Mouse (Mus musculus) frontal cortex, postnatal 10 days (tissue): ENCODE results near the gene Tmsb15b2.
"Not testable (repeated sequence)": the region's sequence is repeated elsewhere in the genome, so short reads cannot be mapped to it uniquely, and the experiment has no call there.

Experiments
- DNase-seq, 2 experiments: peaks; one replicate each; pipeline ENCODE4 v3.0.0; 2022; ENCODE audit warnings: low spot score in 2 of 2, mixed read lengths in 1 of 2

Tmsb15b2 gene

DNA sequence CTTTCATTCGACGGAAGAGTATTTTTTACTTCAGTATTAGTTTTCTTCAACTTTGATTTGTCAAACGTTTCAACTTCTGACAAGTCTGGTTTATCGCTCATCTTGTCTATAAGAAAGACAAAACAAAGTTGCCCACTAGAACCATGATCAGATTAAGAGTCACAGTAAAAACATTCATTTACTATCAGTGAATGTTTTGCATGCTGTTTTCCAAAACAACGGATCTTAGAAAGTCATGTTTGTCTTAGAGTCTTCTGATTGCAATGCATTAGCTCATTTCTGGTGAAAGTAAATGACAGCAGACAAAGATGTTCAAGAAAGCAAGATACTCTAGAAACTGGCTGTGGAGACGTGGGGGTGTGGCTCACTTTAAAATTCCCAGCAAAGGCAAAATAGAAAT is at the start of gene Tmsb15b2:
TSS of gene Tmsb15b2 (minus strand) at position 101 of the 400 bp plus-strand sequence.
- not testable (repeated sequence) for DNase-seq

DNA sequence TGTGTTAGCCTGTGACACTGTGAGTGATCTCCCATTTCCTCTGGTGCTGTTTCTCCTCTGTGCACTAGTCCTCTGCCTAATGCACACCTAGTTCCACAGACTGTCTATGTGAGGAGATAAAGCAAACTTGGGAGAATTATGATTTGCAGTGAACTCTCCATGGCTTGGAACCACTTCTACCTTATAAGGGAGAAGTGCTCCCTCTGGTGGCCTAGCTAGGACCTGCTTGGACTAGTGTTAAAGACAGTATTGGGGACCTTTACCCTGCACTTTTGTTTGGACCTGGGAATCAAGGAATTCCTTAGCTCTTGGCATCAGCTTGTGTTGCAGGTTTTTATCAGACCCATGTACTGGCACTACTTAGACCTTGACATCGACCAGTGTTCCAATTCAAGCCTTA is 44.0 kb upstream of the Tmsb15b2 start:
- DNase-seq, result peak in 1 of 2 experiments; percentile 43

DNA sequence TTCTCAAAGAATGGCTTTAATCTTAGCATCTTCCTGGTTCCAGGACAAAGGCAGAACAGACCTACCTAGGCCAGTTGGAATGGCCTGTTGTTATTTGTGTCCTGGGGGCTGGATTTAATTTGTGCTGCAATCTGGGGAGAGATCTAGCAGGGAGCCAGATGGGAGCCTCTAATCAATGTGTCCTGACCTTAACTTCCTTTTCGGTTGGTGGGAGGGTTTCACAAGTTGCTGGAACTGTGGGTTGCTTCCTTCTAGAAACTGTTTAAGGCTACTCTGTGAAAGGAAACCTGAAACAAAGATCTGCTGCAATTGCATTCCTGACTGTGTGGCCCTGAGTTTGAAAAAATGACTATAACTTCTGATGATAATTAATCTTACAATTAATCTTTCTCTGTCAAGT is 42.4 kb upstream of the Tmsb15b2 start:
- no peak for DNase-seq

DNA sequence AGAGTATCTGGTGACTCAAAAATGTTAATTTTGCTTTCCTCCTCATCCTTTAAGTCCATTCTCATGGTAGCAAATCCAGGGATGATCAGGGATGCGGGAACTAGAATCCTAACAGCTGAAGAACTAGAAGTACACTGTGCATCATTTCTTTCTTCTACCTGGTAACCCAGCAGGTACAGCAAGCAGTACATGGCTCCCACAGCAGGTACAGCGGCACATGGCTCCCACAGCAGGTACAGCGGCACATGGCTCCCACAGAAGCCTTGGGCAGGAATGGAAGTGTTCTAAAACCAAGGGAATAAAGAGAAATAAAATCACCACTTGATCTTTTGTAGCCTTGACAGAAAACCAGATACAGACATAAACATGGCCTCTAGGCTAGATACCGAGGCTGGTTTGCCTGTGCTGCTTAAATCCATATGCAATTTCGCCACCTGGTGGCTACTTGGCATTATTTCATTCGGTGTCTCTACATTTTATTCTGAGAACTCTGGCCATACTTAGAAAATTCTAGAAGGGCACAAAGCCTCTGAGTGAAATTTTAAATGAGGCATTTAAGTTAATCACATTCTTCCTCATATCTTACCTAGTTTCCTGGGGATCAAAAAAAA is 39.9 kb upstream of the Tmsb15b2 start:
- peak in 1 of 2 experiments; percentile 48 for DNase-seq

DNA sequence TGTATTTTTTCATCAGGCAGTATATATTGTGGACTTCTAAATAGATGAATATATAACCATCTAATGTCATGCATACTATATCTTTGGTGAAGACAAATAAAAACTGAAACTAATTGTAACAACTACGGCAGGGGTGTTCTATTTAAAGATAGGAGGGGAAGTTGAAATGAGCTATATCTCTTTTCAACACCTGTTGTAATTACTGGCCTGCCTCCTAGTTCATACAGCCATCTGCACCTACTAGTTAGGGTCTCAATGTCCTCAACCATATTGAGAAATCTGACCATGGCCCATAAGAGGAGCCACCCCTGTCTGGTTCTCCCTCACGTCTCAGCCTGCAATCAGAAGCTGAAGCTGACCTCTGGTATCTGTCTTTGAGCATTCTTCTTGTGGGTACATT is 21.0 kb upstream of the Tmsb15b2 start:
- DNase-seq, result no peak

DNA sequence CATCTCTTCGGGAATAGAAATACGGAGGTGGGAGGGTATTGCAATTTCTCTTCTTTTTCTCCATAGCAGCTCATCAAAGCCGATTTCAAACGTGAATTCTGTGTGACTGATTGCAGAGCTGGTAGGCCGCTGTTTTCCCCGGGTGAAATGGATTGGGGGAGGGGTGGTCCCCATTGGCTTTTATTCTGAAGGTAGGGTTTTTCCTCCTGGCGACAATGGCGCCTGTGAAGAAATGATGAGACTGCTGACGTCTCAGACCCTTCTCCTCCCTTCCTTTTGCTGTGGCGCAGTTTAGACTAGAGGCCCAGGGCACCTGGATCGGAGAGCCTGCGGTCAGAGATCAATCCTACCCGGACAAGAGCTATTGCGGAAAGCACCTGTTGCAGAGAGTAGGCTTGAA is 18.3 kb upstream of the Tmsb15b2 start:
- peak in 1 of 2 experiments; percentile 22 for DNase-seq

DNA sequence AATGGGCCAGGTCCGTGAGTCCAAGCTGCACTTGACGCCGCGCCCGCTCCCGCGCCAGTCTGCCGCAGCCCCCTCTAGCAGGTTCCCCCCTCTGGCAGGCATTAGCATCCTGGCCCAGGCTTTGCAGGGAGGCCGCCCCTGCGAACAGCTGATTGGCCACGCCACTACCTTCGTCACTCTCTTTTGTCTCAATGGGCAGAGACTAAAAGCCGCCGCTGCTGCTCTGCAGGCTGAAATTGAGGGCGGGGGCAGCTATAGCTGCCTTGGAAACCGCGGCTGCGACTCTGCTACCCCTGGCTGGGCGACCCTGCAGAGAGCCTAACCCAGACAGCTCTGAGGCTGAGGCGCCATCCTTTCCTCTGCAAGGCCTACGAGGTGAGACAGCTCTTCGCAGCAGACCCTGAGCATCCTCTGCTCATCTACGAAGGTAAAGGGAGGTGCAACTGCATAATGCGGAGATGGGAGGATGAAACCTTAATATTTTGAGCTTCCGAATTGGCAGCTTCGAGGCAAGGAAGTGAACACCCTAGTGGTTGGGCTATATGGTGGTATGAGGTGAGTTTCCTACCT is 17.8 kb upstream of the Tmsb15b2 start, which contains the start of gene Zcchc18:
TSS of gene Zcchc18 (plus strand) at position 178 of the 570 bp plus-strand sequence.
- DNase-seq, result peak; percentile 83 to 84

DNA sequence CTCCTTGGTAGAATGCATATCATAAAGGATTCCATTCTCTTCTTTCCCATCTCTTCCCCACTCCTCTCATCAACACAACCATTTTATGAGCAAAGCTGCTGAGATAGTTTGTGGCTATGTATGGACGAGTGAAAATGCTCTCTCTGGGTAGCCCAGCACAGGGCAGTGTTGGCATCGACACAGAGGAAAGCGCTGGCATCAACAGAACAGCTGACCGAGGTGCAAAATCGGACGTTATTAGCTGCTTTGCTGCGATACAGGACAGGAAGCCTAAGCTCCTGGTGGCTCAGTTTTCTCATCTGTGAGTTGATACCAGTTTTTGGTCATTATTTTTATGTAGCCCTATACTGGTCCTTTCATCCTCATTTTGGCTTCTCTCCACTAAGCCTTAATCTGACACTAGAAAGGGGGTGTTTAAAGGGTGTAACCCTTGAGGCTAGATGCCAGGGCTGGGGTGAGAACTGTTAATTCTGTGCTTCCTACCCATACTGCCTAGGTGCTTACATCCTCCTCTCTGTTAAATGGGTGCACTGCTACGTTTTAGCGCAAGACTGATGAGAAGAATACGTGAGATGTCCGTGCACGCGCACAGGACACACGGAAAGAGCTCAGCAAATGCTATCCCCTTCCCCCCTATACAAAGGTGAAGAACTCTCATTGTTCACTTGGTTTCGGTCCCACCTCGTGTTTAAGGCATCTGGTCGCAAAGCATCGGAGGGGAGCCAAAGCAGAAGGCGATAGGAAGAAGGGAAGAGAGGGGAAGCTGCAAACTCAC is 17.1 kb upstream of the Tmsb15b2 start:
- no peak for DNase-seq

DNA sequence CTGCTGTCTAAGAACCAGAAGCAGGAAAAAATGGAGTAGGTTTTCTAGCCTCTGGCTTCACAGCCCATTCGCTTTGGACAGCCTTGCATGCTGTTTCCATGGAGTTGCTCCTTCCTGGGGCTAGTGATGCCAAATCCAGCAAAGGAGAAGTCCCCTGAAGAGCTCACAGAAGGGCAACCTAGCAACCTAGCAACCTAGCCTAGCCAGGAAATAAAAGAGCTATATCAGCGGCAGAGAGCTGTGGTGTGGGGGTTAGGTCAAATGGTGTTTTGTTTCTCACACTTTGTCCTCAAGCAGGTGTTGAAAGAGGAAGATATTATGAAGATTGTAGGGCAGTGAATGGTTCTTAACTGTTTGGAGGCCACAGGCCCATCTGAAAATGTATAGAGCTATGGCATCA is 16.0 kb upstream of the Tmsb15b2 start:
- no peak for DNase-seq

DNA sequence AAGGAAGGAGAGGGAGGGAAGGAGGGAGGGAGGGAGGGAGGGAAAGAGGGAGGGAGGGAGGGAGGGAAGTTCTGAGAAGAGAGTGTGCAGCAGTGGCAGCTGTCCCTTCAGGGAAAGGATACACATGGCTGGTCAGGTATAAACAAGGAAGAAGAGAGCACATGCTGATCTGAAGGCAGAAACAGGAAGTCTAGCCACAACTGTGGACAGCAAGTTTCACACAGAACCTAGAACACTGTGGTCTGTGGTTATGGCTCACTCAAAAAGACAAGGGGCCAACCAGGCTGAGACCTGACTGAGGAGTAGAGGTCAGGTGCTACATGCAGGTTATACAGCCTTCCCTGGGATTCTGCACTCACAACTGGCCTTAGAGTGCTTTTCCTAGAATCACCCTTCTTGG is 10.7 kb upstream of the Tmsb15b2 start:
- DNase-seq, result no peak

DNA sequence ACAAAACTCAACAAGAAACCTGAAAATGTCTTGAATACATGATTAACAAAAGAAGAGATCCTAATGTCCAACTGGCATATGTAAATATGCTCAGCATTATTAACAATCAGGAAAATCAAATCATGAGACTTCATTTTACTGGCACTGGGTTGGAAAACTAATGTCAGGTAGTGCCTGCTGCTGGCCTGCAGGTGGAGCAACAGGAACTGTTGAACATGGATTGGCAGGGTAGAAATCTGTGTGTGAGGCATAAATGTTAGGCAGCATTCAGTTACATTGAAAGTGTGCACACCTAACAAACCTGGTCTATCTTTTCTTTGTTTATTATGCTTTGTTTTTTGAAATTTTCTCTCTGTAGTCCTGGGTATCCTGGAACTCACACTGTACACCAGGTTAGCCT is 3.3 kb upstream of the Tmsb15b2 start:
- DNase-seq, result no peak

DNA sequence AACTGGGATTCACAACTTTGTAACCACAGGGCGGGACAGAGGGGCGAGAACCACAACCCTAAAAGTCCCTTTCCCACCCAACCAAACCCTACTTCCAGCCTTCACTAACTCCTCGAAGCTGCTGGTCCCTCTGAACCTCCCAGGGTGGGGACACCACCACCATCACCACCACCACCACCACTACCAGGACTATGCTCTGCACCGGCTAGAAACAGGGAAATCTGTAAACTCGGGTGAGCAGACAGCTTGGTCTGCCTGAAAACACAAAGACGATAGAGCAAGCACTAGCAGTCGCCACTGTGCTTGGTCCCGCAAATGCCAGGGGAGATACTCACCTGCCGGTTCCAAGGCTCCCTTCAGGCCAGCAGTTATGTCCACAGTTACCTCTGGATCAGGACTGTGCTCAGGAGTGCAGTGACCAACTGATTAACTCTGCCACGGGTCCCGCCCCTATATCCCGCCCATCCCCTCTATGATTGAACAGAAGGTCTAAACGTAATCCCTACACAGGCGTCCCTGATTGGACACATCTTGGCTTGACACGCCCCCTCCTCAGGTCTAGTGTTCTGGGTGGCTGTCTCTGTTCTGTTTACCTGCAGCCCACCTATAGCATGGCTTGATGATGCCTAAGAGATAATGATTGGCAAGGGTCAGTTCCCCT is 1.3 kb upstream of the Tmsb15b2 start, which contains the start of the genes Tmsb15l and Tmsb15b1:
TSS of gene Tmsb15l (minus strand) at position 446 of the 661 bp plus-strand sequence.
TSS of gene Tmsb15b1 (minus strand) at position 451 of the 661 bp plus-strand sequence.
- peak; percentile 36 to 80 for DNase-seq

DNA sequence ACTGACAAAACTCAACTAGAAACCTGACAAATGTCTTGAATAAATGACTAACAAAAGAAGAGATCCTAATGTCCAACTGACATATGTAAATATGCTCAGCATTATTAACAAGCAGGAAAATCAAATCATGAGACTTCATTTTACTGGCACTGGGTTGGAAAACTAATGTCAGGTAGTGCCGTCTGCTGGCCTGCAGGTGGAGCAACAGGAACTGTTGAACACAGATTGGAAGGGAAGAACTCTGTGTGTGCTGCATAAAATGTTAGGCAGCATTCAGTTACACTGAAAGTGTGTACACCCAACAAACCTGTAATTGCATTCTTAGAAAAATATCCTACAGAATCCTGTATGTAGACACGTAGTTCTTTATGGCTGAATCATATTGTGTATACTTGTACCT is 15.6 kb downstream of the Tmsb15b2 start:
- no peak for DNase-seq

DNA sequence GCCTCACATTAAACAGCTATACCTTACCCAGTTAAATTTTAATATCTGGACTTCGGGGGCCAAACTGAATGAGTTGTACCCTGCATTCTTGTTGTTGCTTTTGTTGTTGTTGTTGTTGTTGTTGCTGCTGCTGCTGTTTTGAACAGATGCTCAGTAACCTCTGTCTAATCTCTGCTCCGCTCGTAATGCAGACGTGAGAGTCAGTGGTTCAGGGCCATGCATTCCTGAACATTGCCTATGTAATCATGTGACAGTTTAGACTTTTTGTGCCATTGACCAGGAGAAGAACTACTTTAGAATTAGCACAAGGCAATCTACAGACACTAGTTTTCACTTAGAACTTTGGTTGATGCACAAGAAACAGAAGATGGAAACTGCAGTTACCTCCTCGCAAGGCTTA is 17.0 kb downstream of the Tmsb15b2 start:
- not testable (repeated sequence) for DNase-seq

DNA sequence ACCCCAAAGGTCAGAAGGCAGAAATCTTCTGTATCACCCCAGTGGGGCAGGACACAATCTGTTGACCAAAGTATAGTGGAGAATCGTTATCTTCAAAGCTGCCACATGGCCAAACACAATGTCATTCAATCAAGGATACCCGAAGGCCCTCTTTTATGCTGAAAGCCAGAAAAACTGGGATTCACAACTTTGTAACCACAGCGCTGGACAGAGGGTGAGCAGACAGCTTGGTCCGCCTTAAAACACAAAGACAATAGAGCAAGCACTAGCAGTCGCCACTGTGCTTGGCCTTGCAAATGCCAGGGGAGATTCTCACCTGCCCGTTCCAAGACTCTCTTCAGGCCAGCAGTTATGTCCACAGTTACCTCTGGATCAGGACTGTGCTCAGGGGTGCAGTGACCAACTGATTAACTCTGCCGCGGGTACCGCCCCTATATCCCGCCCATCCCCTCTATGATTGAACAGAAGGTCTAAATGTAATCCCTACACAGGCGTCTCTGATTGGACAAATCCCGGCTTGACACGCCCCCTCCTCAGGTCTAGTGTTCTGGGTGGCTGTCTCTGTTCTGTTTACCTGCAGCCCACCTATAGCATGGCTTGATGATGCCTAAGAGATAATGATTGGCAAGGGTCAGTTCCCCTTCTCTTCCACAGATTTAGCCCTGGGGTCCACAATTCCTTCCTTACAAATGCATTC is 17.6 kb downstream of the Tmsb15b2 start:
- DNase-seq, result peak; percentile 78 to 79

DNA sequence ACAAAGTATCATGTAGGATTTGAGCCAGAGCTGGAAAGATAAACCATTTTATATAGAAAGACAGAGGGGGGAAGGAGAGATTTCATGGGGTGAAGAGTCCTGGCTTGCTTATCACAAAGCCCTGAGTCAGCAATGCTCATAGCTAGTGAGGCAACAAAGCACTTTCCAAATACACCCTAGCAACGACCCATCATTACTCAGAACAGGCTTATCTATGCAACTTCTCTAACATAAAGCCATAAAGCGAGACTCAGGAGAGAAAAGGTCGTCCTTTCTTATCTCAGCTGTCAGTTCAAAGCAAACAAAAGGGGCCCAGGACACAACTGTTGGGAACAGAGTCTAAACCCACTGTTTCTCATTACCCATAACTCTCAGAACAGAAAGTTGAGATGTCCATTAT is 37.3 kb downstream of the Tmsb15b2 start:
- no peak for DNase-seq

DNA sequence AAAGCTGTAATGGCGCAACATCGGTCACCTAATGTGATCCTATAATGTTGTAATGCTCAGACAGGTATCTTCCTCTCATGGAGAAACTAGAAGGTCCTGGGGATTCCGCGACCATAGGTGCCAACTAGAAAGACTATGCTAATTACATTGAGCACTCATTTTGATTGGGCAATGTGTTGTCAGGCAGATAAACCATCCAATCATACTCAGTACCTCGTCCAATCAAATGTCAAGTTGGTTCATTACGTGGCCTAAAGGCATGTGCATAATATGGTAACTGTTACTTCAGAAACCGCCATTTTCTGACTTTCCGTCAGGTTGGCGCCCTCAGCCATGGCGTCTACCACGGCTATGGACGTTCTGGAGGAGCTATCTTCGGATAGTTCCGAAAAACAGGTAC is 48.3 kb downstream of the Tmsb15b2 start, which contains the start of gene H2bfm:
TSS of gene H2bfm (plus strand) at position 295 of the 400 bp plus-strand sequence.
- DNase-seq, result no peak

DNA sequence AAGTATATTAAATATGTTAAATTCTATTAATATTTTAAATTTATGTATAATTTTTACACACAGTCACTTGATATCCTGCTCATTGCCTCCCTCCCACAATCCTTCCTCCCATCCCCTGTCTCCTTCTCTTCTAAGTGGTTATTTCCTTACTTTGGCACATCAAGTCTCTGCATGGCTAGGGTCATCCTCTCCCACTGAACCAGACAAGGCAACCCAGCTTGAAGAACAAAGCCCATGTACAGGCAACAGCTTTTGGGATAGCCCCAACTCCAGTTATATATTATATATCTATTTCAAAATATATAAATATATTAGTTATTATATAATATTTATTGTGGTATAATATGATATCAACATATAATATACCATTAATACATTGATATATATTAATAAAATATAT is 49.4 kb downstream of the Tmsb15b2 start:
- no peak for DNase-seq
